Mouse (Mus musculus) frontal cortex, postnatal 10 days (tissue): Measurements from ENCODE around the gene Snx3.
A peak's percentile ranks its signal among the peaks of the same experiment; 100 is the strongest.

ENCODE experiments used
- DNase-seq, 2 experiments: peaks; one replicate each; pipeline ENCODE4 v3.0.0; 2022; ENCODE audit warnings: low spot score in 2 of 2, mixed read lengths in 1 of 2

Gene Snx3

GRCm38 (mm10) chr10:42501775-42502348 is at the start of gene Snx3:
Gene Snx3, plus strand, starts transcription at chr10:42502030.
- peak; percentile 96 for DNase-seq

- DNase-seq, result no peak
Measured at GRCm38 (mm10) chr10:42454266-42454665, 47.6 kb upstream of the Snx3 start.

- no peak for DNase-seq
Measured at GRCm38 (mm10) chr10:42454690-42455089, 47.1 kb upstream of the Snx3 start.

GRCm38 (mm10) chr10:42455981-42456380 is 45.8 kb upstream of the Snx3 start:
- no peak for DNase-seq

GRCm38 (mm10) chr10:42457557-42458191 is 44.2 kb upstream of the Snx3 start:
- no peak for DNase-seq

GRCm38 (mm10) chr10:42464224-42464623 is 37.6 kb upstream of the Snx3 start:
- DNase-seq, result no peak

GRCm38 (mm10) chr10:42464805-42465204 is 37.0 kb upstream of the Snx3 start:
- no peak for DNase-seq

- DNase-seq, result no peak
Measured at GRCm38 (mm10) chr10:42474946-42475514, 26.8 kb upstream of the Snx3 start.

GRCm38 (mm10) chr10:42476774-42477475 is 24.9 kb upstream of the Snx3 start:
- no peak for DNase-seq

GRCm38 (mm10) chr10:42477550-42478340 is 24.1 kb upstream of the Snx3 start:
- DNase-seq, result no peak

- peak; percentile 89 to 92 for DNase-seq
Measured at GRCm38 (mm10) chr10:42478341-42478720, 23.5 kb upstream of the Snx3 start, which contains the start of gene Afg1l. Gene Afg1l, minus strand, starts transcription at chr10:42478565.

- no peak for DNase-seq
Measured at GRCm38 (mm10) chr10:42480719-42481118, 21.1 kb upstream of the Snx3 start.

GRCm38 (mm10) chr10:42488606-42489296 is 13.1 kb upstream of the Snx3 start:
- DNase-seq, result no peak

- no peak for DNase-seq
Measured at GRCm38 (mm10) chr10:42491158-42491557, 10.7 kb upstream of the Snx3 start.

- no peak for DNase-seq
Measured at GRCm38 (mm10) chr10:42492027-42492771, 9.6 kb upstream of the Snx3 start.

GRCm38 (mm10) chr10:42493000-42493399 is 8.8 kb upstream of the Snx3 start:
- no peak for DNase-seq

- DNase-seq, result no peak
Measured at GRCm38 (mm10) chr10:42500611-42501010, 1.2 kb upstream of the Snx3 start.

GRCm38 (mm10) chr10:42501161-42501560 is 669 bp upstream of the Snx3 start:
- no peak for DNase-seq

- DNase-seq, result peak; percentile 11 to 52
Measured at GRCm38 (mm10) chr10:42502349-42503111, 700 bp downstream of the Snx3 start.
